Mouse (Mus musculus): Measurements from ENCODE around the gene Dmbx1.

DNA sequence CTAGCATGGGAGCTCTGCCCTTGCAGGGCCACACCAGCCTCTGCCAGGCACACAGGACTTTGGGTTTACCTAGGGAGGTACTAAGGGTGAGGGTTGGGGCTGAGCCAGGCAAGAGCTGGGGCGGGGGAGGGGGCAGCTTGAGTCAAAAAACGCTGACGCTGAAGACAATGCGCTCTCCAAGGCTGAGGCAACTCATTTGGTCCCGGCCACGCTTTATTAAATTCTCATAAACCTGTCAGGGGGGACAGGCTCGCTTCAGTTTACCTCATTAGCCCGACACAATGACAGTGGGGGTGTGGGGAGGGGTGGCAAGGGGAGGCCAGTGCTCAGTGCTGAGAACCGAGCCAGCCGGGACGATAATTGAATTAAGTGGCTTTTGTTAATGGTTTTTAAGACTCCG is 35.4 kb downstream of the Dmbx1 start:
- TF ChIP-seq POLR2A (IDR thresholded peaks at IDR 0.05; ENCODE audit: insufficient read depth, low read depth, low read length) (no peak), CTCF (IDR thresholded peaks at IDR 0.05) (no peak), EP300 (IDR thresholded peaks at IDR 0.05; ENCODE audit: insufficient read depth, low read depth, low read length) (no peak)

Measured in heart, adult 2 months (tissue).